In genomic region chr2:75137133-75137982, GRCm38 (mm10) we compare ENCODE assay signal across 7 mouse cellular contexts.
DNase-seq lines count a peak whose midpoint lies in the region; ATAC-seq and TF ChIP-seq lines count a peak whose summit lies in the region.

No protein-coding gene starts in this region.

- H3K4me1 ChIP-seq in megakaryocyte, embryonic 14.5 days, result peaks cover 10% of the 10 kb centered on the region
- H3K4me1 ChIP-seq in embryonic fibroblast, embryonic 13.5 days (ENCODE audit: control insufficient read depth, insufficient read depth, low read length), result no peaks in the 10 kb centered on the region
- H3K4me1 ChIP-seq in hindbrain, embryonic 16.5 days (ENCODE audit: control insufficient read depth, insufficient read depth, low read depth, low read length), result peaks cover 8% of the 10 kb centered on the region
- H3K4me1 ChIP-seq in liver, embryonic 14.5 days (replicated peaks; ENCODE audit: control insufficient read depth in 2 of 2, insufficient read depth in 2 of 2, low read length in 1 of 2), result no peaks in the 10 kb centered on the region

- no peak overlapping the region for H3K27ac ChIP-seq in embryonic fibroblast, embryonic 13.5 days (ENCODE audit: insufficient read depth, low read length)
- H3K27ac ChIP-seq in hindbrain, embryonic 16.5 days (ENCODE audit: low read depth, low read length), result no peak overlapping the region
- no peak overlapping the region for H3K27ac ChIP-seq in liver, embryonic 14.5 days

- DNase-seq in liver, embryonic 14.5 days (ENCODE audit: low read depth in 3 of 3, low spot score in 3 of 3), result no peak
- peak; percentile 64 for DNase-seq in testis, postnatal 10 days (ENCODE audit: low spot score)
- DNase-seq in MN1 (ENCODE audit: low spot score), result no peak

- TF ChIP-seq CTCF in embryonic fibroblast, embryonic 13.5 days (IDR thresholded peaks at IDR 0.05; ENCODE audit: borderline replicate concordance, insufficient read depth, low read length), result no peak
- no peak for TF ChIP-seq CTCF in liver, embryonic 14.5 days (IDR thresholded peaks at IDR 0.05; ENCODE audit: low read depth)

- ATAC-seq in megakaryocyte, adult 5-6 weeks (ENCODE audit: poor library complexity, severe bottlenecking), result no peak
- peak; percentile 63 for ATAC-seq in hindbrain, embryonic 16.5 days
- no peak for ATAC-seq in liver, embryonic 14.5 days (ENCODE audit: insufficient read depth)

- H3K4me3 ChIP-seq in megakaryocyte, embryonic 14.5 days (replicated peaks), result peak overlapping the region; percentile 82
- peak overlapping the region; percentile 17; the same call in 1 of the 2 replicates for H3K4me3 ChIP-seq in embryonic fibroblast, embryonic 13.5 days (ENCODE audit: insufficient read depth, low read length)
- H3K4me3 ChIP-seq in hindbrain, embryonic 16.5 days (ENCODE audit: low read length), result peak overlapping the region; percentile 45
- H3K4me3 ChIP-seq in liver, embryonic 14.5 days (ENCODE audit: insufficient read depth in 1 of 2, low read depth in 2 of 2, low read length in 2 of 2), result peak overlapping the region in 1 of 2 experiments; percentile 21; a peak in 1 of 4 replicates

- 0 out of 2 replicates have a peak, but pooled peaks cover 5% of the 10 kb centered on the region for H3K9me3 ChIP-seq in megakaryocyte, embryonic 14.5 days
- H3K9me3 ChIP-seq in hindbrain, embryonic 16.5 days (ENCODE audit: control insufficient read depth, low read length), result no peaks in the 10 kb centered on the region
- no peaks in the 10 kb centered on the region for H3K9me3 ChIP-seq in liver, embryonic 14.5 days (ENCODE audit: control insufficient read depth, low read length)

- TF ChIP-seq EP300 in liver, embryonic 14.5 days (IDR thresholded peaks at IDR 0.05; ENCODE audit: low read depth), result no peak

- no peaks in the 10 kb centered on the region for H3K36me3 ChIP-seq in megakaryocyte, embryonic 14.5 days (replicated peaks; ENCODE audit: low read length)
- no peaks in the 10 kb centered on the region for H3K36me3 ChIP-seq in hindbrain, embryonic 16.5 days (ENCODE audit: control insufficient read depth, insufficient read depth, low read length)
- H3K36me3 ChIP-seq in liver, embryonic 14.5 days (replicated peaks; ENCODE audit: control insufficient read depth, insufficient read depth, low read depth), result no peaks in the 10 kb centered on the region

- peak overlapping the region; percentile 87 for H3K4me2 ChIP-seq in hindbrain, embryonic 16.5 days (ENCODE audit: low read length)
- peak overlapping the region; percentile 42 for H3K4me2 ChIP-seq in liver, embryonic 14.5 days (ENCODE audit: low read depth)

- TF ChIP-seq POLR2A in embryonic fibroblast, embryonic 13.5 days (IDR thresholded peaks at IDR 0.05; ENCODE audit: low read depth, low read length), result no peak

- peaks cover 48% of the 10 kb centered on the region for H3K27me3 ChIP-seq in megakaryocyte, embryonic 14.5 days (replicated peaks)
- H3K27me3 ChIP-seq in hindbrain, embryonic 16.5 days (replicated peaks; ENCODE audit: control insufficient read depth, insufficient read depth, low read length), result peaks cover 16% of the 10 kb centered on the region
- H3K27me3 ChIP-seq in liver, embryonic 14.5 days (ENCODE audit: control insufficient read depth, insufficient read depth, low read length), result peaks cover 30% of the 10 kb centered on the region

- under 1% methylated on average over 42 of the region's 42 CpGs for WGBS in hindbrain, embryonic 16.5 days
- 1% methylated on average over 42 of the region's 42 CpGs for WGBS in liver, embryonic 14.5 days (ENCODE audit: insufficient replicate concordance)

- H3K9ac ChIP-seq in hindbrain, embryonic 16.5 days (ENCODE audit: low read depth, low read length), result peak overlapping the region; percentile 60
- no peak overlapping the region for H3K9ac ChIP-seq in liver, embryonic 14.5 days (replicated peaks)
